Mouse (Mus musculus): ENCODE data around the gene Shisal2b.
A peak's percentile ranks its signal among the peaks of the same experiment; 100 is the strongest.
"Not testable (repeated sequence)": the region's sequence is repeated elsewhere in the genome, so short reads cannot be mapped to it uniquely, and the experiment has no call there.

The Shisal2b gene

DNA sequence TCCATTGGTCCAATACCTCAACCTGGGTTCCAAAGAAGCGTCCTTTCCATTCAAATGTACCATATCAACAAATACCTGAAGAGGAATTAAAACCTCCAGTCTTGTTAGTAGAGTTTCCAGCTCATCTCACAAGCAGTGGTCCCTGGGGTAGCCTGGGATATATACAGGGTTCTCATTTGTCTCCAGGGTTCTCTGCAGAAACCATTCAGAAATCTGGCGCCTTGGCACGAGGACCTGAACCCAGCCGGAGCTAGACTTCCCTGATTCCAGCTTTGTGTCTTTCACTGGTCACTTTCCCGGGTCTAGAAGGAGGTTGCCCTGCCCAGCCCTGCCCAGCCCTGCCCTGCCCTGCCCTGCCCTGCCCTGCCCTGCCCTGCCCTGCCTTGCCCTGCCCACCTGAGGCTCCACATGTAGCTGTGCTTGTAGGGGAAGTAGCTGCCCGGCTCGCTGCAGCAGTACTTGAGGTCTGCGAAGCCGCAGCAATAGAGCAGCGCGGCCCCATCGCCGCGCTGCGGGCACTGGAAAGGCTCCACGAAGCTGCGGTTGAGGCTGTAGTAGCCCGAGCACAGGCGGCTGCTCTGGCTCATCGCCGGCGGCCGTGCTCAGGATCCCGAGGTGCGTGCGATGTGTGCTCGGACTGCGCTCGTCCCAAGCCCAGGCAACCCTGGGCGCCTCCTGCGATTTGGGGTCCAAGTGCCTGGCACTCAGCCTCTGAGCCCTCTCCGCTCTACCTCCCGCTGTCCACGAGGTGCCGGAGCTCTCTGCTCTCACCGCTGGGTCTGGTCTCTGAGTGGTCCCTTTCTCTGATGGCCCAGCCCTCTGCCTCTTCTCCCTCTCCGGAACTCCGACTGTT is at the start of gene Shisal2b:
Shisal2b (minus strand) TSS at position 767 of the 853 bp plus-strand sequence.
- peak; percentile 66 for DNase-seq (ENCODE audit: inconsistent ontology term)

- DNase-seq (ENCODE audit: inconsistent ontology term): not testable (repeated sequence)
Observed at GRCm38 (mm10) chr13:104911626-104912025, 47.9 kb upstream of the Shisal2b start.

GRCm38 (mm10) chr13:104911006-104911405 is 47.3 kb upstream of the Shisal2b start:
- DNase-seq (ENCODE audit: inconsistent ontology term): not testable (repeated sequence)

- no peak for DNase-seq (ENCODE audit: inconsistent ontology term)
Observed at GRCm38 (mm10) chr13:104908691-104909090, 45.0 kb upstream of the Shisal2b start.

DNA sequence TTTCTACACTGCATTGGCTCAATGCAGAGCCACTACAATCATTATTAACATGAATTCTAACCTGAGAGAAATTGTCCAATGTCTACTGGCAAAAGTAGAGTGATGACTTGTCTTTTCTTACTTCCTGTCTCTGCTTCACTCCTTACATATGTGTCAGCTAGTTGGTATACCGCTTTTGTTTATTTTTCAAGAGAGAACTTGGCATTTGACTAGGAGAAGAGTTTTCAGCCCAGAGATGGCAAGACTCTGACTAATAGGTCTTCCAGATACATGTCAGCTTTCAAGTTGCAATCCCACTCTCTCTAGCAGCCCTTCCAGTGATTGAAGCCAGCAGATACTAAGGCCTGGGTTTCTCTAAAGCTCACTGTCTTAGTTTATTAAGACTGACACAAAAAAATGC is 31.1 kb upstream of the Shisal2b start:
- no peak for DNase-seq (ENCODE audit: inconsistent ontology term)

- DNase-seq (ENCODE audit: inconsistent ontology term): no peak
Observed at GRCm38 (mm10) chr13:104892337-104892736, 28.6 kb upstream of the Shisal2b start.

DNA sequence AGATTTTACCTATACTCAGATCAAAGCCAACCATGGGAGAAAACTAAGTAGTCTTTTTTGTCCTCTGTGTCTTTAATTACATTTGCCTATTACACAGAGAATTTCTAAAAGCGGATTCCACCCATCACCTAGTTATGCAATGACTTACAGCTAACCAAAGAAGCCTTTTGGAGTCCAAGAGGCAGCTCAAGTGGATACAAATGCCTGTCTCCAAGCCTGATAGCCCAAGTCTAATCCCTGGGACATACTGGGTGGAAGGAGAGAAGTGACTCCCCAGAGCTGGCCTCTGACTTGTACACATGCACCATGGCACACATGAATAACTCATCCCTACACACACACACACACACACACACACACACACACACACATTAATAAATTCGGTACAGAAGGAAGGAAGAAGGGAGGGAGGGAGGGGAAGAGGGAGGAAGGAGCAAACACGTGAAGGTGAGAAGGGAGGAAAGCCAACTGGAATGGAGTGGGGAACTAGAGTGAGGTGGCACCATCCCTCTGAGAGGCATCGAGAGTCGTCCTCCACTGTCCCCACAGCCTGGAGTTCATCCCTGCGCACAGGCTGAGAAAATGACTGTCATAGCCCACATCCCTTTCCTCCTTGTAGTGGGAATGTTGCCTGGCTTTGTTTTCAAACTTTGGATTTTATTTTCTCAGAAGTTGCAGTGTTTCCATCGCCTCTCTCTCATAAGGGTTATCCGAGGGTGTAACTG is 22.8 kb upstream of the Shisal2b start:
- DNase-seq (ENCODE audit: inconsistent ontology term): no peak

DNA sequence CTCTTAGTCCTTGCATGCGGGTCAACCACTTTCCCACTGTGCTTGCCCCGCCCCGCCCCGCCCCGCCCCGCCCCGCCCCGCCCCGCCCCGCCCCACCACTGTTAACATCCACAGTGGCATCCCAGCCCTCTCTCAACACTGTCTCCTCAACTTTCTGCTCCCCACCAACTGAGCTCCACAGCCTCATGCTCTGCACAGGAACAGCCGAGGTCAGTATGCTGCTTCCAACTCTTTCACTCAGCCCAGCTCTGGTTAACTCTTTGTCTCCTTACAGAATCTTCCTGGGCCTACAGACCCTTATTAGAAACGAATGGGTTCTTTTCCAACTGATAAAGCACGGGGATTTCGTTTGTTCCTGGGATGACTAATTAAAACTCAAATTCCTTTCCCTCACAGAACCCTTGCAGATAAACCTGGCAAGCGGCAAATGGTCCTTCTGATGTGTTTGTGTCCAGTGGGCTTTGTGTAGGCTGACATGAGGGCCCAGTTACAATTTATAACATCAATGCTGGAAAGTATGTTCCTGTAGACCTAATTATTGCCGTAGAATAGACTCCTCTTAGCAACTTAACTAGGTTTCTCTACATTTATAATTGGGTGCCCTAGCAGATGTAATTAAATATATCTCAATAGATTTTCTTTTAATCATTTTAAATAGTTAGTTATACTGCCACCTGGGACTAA is 20.0 kb upstream of the Shisal2b start:
- DNase-seq (ENCODE audit: inconsistent ontology term): no peak

DNA sequence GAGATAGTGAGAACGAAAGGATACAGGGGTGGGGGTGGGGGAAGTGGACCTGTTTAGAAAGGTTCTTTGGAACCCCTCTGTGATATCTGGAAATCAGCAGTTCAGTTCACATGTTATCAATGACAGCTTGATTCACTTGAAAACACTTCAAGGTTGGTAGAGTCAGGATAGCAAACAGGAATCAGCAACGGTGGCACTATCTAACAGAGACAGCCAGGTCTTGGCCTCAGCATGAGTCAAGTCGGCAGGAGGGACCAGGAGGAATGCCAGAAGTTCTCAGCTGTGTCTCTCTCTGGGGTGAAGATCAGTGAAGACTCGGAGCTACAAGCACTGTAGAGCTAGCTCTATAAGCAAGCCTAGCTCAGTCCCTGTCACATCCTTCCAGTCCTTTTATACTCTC is 14.8 kb upstream of the Shisal2b start:
- DNase-seq (ENCODE audit: inconsistent ontology term): no peak

GRCm38 (mm10) chr13:104869907-104870306 is 6.2 kb upstream of the Shisal2b start:
- no peak for DNase-seq (ENCODE audit: inconsistent ontology term)

- DNase-seq (ENCODE audit: inconsistent ontology term): peak; percentile 17
Observed at GRCm38 (mm10) chr13:104866726-104867125, 3.0 kb upstream of the Shisal2b start.

DNA sequence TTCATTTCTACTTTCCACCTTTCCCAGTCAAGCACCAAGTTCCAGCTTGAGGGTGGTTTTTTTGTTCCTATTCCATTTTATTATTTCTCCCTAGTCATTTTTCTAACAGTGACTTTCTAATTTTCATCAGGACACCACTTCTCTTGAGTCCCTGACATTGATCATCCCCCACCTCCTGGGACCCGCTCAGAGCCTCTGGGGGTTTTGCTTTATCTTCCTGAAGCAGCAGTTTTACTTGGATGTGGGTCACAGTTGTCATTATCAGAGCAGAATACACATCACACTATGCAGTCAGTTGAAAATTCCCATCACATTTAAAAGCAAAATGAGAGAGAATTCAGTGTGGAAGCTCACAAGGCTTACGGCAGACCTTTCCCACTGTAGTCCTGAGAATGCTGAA is 10.0 kb downstream of the Shisal2b start:
- DNase-seq (ENCODE audit: inconsistent ontology term): no peak

DNA sequence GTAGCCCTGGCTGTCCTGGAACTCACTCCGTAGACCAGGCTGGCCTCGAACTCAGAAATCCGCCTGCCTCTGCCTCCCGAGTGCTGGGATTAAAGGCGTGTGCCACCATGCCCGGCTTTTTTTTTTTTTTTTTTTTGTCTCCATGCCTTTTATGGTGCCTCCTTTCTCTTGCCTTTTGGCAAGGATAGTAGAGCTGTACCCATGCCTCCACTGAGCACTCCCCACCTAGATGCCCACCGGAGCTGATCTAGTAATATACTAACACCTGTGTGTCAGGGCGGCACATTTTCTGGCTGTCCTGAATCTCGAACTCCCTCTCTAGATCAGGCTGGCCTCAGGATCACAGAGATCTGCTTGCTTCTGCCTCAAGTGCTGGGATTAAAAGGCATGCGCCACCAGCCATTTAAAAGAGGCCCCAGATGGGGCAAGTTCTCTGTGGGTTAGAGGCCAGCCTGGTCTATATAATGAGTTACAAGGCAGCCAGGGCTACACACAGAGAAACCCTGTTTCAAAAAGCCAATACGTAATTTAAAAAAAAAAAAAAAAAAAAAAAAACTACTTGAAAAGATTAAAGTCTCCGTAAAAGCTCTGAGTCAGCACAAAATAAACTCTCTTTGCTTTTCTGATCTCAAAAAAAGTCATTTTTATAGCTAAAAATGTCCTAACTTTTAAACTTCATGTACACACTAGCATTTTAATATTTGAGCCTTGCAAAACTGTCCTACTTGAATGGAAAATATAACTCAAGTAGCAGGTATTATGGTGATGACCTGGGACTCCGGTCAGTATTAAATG is 20.2 kb downstream of the Shisal2b start:
- DNase-seq (ENCODE audit: inconsistent ontology term): no peak

DNA sequence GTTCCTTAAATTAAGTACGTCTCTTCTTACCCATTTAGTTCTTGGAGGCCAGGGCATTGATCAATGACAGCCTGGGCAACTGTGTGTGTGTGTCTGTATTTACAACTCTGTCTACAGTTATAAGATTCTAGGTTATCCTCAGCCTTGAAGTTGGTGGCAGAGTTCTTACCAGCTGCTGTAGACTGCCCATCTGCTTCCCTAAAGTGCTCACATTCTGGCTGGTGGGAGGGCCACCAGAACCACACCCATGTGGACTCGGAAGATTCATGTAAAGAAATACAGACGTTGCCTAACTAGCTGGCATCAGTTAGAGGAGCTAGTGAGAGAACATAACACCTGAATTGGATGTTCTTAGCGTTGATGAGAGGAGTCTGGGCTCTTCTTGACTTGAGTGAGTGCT is 21.8 kb downstream of the Shisal2b start:
- DNase-seq (ENCODE audit: inconsistent ontology term): no peak

- no peak for DNase-seq (ENCODE audit: inconsistent ontology term)
Observed at GRCm38 (mm10) chr13:104837628-104838027, 26.1 kb downstream of the Shisal2b start.

DNA sequence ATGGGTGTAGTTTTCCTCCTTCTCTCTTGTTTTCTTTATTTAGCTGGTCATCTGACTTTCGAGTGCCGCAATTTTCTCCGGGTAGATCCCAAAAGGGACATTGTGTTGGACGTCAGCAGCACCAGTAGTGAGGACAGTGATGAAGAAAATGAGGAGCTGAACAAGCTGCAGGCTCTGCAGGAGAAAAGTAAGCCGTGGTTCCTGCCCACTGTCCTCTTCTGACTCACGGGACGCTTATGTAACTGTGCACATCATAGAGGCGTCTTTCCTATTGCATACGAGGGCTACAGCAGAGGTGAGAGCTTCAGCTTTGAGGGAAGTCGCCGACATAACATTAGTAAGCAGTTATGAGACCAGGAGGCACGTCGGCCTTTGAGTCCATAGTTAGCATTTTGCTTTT is 30.9 kb downstream of the Shisal2b start:
- no peak for DNase-seq (ENCODE audit: inconsistent ontology term)

- DNase-seq (ENCODE audit: inconsistent ontology term): no peak
Observed at GRCm38 (mm10) chr13:104825470-104825869, 38.2 kb downstream of the Shisal2b start.

DNA sequence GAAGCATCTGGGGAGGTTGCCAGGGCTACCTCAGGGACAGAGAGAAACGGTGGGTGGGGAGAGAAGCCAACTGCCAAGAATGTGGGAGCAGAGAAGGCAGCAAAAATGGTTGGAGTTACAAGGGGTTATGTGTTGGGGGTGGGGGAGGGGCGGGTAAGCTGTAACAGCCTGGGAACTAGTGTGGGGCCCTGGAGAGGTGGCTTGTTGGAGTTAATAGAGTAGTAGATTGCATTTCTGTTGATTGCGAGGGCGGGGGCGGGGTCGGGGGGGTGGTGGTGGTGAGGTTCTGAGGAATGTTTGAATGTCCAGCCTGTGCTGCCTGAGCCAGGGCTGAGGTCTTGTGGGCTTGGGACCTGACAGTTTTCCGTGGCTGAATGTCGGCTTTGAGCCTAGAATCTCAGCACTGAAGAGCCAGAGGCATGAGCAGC is 41.3 kb downstream of the Shisal2b start:
- peak; percentile 80 for DNase-seq (ENCODE audit: inconsistent ontology term)

DNA sequence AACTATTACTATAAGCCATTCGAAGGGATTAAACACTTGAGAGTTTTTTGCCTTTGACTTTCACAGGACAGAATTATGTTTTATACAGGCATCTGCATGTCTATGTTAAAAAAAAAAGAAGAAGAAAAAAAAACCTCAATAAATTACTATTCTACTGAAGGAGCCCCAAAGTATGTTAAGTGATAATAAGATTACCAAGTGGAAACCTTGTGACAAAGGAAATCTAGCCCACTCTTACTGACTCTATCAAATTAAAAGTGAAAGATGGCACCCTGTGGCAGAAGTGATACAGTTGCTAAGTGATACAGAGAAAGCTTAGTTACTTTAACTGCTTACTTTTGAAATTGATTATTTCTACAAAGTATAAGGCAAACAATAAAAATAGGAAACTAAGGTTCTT is 41.8 kb downstream of the Shisal2b start:
- DNase-seq (ENCODE audit: inconsistent ontology term): no peak

GRCm38 (mm10) chr13:104821192-104821591 is 42.5 kb downstream of the Shisal2b start:
- DNase-seq (ENCODE audit: inconsistent ontology term): no peak

DNA sequence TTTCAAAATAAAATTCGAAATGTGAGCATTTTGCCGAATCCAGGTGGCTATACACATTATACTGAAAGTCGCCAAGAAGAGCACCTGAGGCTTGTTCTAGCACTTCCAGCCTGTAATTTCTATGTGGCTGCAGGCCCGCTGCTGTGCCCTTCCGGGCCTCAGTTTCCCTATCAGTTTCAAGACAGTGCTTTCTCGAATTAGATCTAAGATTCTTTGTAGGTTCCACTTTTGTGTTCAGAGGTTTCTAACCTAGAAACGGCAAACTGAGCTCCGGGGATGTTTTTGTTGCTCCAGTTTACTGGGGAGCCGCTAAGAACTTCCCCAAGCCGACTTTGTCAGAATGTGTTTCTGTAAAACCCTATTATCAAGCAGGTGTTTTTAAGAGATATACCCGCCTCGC is 46.0 kb downstream of the Shisal2b start:
- no peak for DNase-seq (ENCODE audit: inconsistent ontology term)

All from Muller cell, postnatal 12 days (primary cell).